Mouse (Mus musculus) heart, embryonic 16.5 days (tissue): ENCODE data around the gene Ndufa11. TPM values are rescaled to one million over a fixed set of nuclear protein-coding genes. Genes with fewer than 3 reads are reported as not detected.

ENCODE experiments used
- ATAC-seq: fragments of 200-750 bp; cut with Nextera tagmentation; replicated peaks from 2 replicates; pipeline ENCODE4 v1.8.0; 2017; ENCODE audit warnings: moderate number of reproducible peaks; ENCODE audit not compliant: insufficient read depth, low FRiP score; ENCODE audit errors: extremely low read depth
- H3K27ac ChIP-seq: fragments of 300-500 bp; sonication (generic); 2 replicates; pipeline ENCODE4 v1.5.1; 2014; ENCODE audit warnings: mild to moderate bottlenecking, low read length, control low read depth, moderate library complexity
- H3K27me3 ChIP-seq: fragments of 300-500 bp; sonication (generic); 2 replicates; pipeline ENCODE4 v1.6.1; 2014; ENCODE audit warnings: low read length, mixed read lengths; ENCODE audit not compliant: control insufficient read depth, insufficient read depth
- H3K36me3 ChIP-seq: fragments of 300-500 bp; sonication (generic); 2 replicates; pipeline ENCODE4 v1.6.1; 2014; ENCODE audit not compliant: control insufficient read depth, insufficient read depth
- H3K4me1 ChIP-seq: fragments of 300-500 bp; sonication (generic); 2 replicates; pipeline ENCODE4 v1.6.1; 2014; ENCODE audit warnings: low read length, mixed read lengths; ENCODE audit not compliant: control insufficient read depth, insufficient read depth
- H3K4me2 ChIP-seq: fragments of 300-500 bp; sonication (generic); 2 replicates; pipeline ENCODE4 v1.6.1; 2014; ENCODE audit warnings: low read depth, mild to moderate bottlenecking, control low read depth, low read length
- H3K4me3 ChIP-seq: fragments of 300-500 bp; sonication (generic); 2 replicates; pipeline ENCODE4 v1.5.1; 2014; ENCODE audit warnings: mild to moderate bottlenecking, control low read depth, low read length
- H3K9ac ChIP-seq: fragments of 300-500 bp; sonication (generic); 2 replicates; pipeline ENCODE4 v1.6.1; 2014; ENCODE audit warnings: low read length, control low read depth
- H3K9me3 ChIP-seq: fragments of 300-500 bp; sonication (generic); replicated peaks from 2 replicates; pipeline ENCODE4 v1.6.1; 2016; ENCODE audit warnings: low read length; ENCODE audit not compliant: control insufficient read depth
- WGBS: fragments of 180-500 bp; shearing (Covaris S2); extraction: QIAGEN DNeasy Blood & Tissue Kit; methylation state at CpG from one replicate; pipeline ENCODE4 v1.1.7; 2014; 5-methylcytosine and 5-hydroxymethylcytosine counted together
- polyA plus RNA-seq: library from polyadenylated mRNA; unstranded; fragments of >200 nt; fragmentation: Nextera tagmentation; extraction: Ambion mirVana; gene quantifications from 2 replicates; pipeline ENCODE4 v1.2.1, GENCODE M21; 2015

The Ndufa11 gene
- polyA plus RNA-seq, 1 experiment from 2014 or later = 1,043 TPM

DNA sequence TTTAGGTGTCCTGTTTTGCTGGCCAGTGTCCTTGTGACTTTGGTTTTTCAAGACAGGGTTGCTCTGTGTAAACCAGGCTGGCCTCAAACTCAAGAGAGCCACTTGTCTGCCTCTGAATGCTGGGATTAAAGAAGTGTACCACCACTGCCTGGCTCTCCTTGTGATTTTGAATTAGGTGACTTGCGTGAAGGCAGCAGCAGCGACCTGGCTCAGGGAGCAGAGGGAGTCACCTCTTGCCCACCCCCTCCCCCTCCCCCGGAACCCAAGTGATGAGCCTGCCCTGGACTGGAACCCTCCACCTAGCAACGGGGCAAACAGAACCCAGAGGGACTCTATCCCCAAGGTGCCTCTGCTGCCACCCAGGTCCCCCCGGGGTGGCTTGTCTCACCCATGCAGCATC is 52.4 kb downstream of the Ndufa11 start, which contains the start of gene Prr22:
TSS of gene Prr22 (plus strand) at position 301 of the 400 bp plus-strand sequence.
- no peak within 1 kb of the TSS for H3K27ac ChIP-seq
- no peak within 1 kb of the TSS for H3K4me2 ChIP-seq
- no peak for ATAC-seq
- peaks cover 5% of the 10 kb centered on the region for H3K4me1 ChIP-seq
- H3K4me3 ChIP-seq = no peak within 1 kb of the TSS
- H3K9me3 ChIP-seq = no peaks in the 10 kb centered on the region
- peaks cover 30% of the 10 kb centered on the region for H3K36me3 ChIP-seq
- no peak within 1 kb of the TSS for H3K9ac ChIP-seq
- WGBS = 89% methylated on average over 5 of the region's 5 CpGs
- no peaks in the 10 kb centered on the region for H3K27me3 ChIP-seq

Other genes with a start within 250 kb of the Ndufa11 start
- 33.9 and 39.7 TPM in 2 replicates for gene Ptprs, start 241.3 kb upstream of the Ndufa11 start, polyA plus RNA-seq
- gene Znrf4, start 205.3 kb upstream of the Ndufa11 start, polyA plus RNA-seq = not detected in 2 replicates
- 0.62 and 1.2 TPM in 2 replicates for gene Gm20219, start 163.4 kb upstream of the Ndufa11 start, polyA plus RNA-seq
- 57.6 and 60.6 TPM in 2 replicates for gene Safb2, start 133.2 kb upstream of the Ndufa11 start, polyA plus RNA-seq
- 76.5 and 92.3 TPM in 2 replicates for gene Safb, start 132.9 kb upstream of the Ndufa11 start, polyA plus RNA-seq
- gene 2410015M20Rik, start 108.0 kb upstream of the Ndufa11 start, polyA plus RNA-seq = 329 and 345 TPM in 2 replicates
- 1,106 and 1,159 TPM in 2 replicates for gene Rpl36, start 104.4 kb upstream of the Ndufa11 start, polyA plus RNA-seq
- 60.7 and 62.5 TPM in 2 replicates for gene Lonp1, start 90.9 kb upstream of the Ndufa11 start, polyA plus RNA-seq
- 0.29 and 0.31 TPM in 2 replicates for gene Catsperd, start 89.6 kb upstream of the Ndufa11 start, polyA plus RNA-seq
- 63.1 and 64.3 TPM in 2 replicates for gene Ranbp3, start 44.5 kb upstream of the Ndufa11 start, polyA plus RNA-seq
- gene Vmac, start 255 bp downstream of the Ndufa11 start, polyA plus RNA-seq = 12.8 and 14.6 TPM in 2 replicates
- gene Nrtn, start 39.8 kb downstream of the Ndufa11 start, polyA plus RNA-seq = 21.2 and 23.9 TPM in 2 replicates
- 31.7 and 34.9 TPM in 2 replicates for gene Dus3l, start 47.0 kb downstream of the Ndufa11 start, polyA plus RNA-seq
- 0.59 and 1.2 TPM in 2 replicates for gene Prr22, start 52.5 kb downstream of the Ndufa11 start, polyA plus RNA-seq
- 6.2 and 6.8 TPM in 2 replicates for gene Rfx2, start 113.2 kb downstream of the Ndufa11 start, polyA plus RNA-seq
- gene Acsbg2, start 156.7 kb downstream of the Ndufa11 start, polyA plus RNA-seq = not detected in 2 replicates
- 0.30 and 0.61 TPM in 2 replicates for gene 1700061G19Rik, start 157.7 kb downstream of the Ndufa11 start, polyA plus RNA-seq
- gene Mllt1, start 217.6 kb downstream of the Ndufa11 start, polyA plus RNA-seq = 26.4 and 31.1 TPM in 2 replicates